Mouse (Mus musculus): Measurements from ENCODE around the gene Ankrd12.

Gene Ankrd12

GRCm38 (mm10) chr17:66076934-66077333, at the start of gene Ankrd12:
Gene Ankrd12 (minus strand): TSS chr17:66077089.
- DNase-seq (ENCODE audit: low spot score), result peak; percentile 91

GRCm38 (mm10) chr17:66125211-66125610, 48.3 kb upstream of the Ankrd12 start:
- no peak for DNase-seq (ENCODE audit: low spot score)

- DNase-seq (ENCODE audit: low spot score), result no peak
Measured at GRCm38 (mm10) chr17:66123816-66124610, 47.1 kb upstream of the Ankrd12 start.

- peak; percentile 92 for DNase-seq (ENCODE audit: low spot score)
Measured at GRCm38 (mm10) chr17:66123066-66123815, 46.4 kb upstream of the Ankrd12 start, which contains the start of gene Ddx11. Gene Ddx11 (plus strand): TSS chr17:66123520.

GRCm38 (mm10) chr17:66120701-66121100, 43.8 kb upstream of the Ankrd12 start:
- DNase-seq (ENCODE audit: low spot score), result no peak

GRCm38 (mm10) chr17:66118991-66119390, 42.1 kb upstream of the Ankrd12 start:
- no peak for DNase-seq (ENCODE audit: low spot score)

- DNase-seq (ENCODE audit: low spot score), result no peak
Measured at GRCm38 (mm10) chr17:66112166-66112565, 35.3 kb upstream of the Ankrd12 start.

- DNase-seq (ENCODE audit: low spot score), result peak; percentile 90
Measured at GRCm38 (mm10) chr17:66111402-66111959, 34.6 kb upstream of the Ankrd12 start, which contains the start of gene Washc1. Gene Washc1 (plus strand): TSS chr17:66111545.

GRCm38 (mm10) chr17:66110746-66111145, 33.9 kb upstream of the Ankrd12 start:
- DNase-seq (ENCODE audit: low spot score), result no peak

- DNase-seq (ENCODE audit: low spot score), result no peak
Measured at GRCm38 (mm10) chr17:66108198-66108597, 31.3 kb upstream of the Ankrd12 start.

- DNase-seq (ENCODE audit: low spot score), result no peak
Measured at GRCm38 (mm10) chr17:66107466-66107865, 30.6 kb upstream of the Ankrd12 start.

GRCm38 (mm10) chr17:66106601-66107267, 29.8 kb upstream of the Ankrd12 start:
- DNase-seq (ENCODE audit: low spot score), result peak; percentile 82

- DNase-seq (ENCODE audit: low spot score), result no peak
Measured at GRCm38 (mm10) chr17:66104076-66104475, 27.2 kb upstream of the Ankrd12 start.

GRCm38 (mm10) chr17:66101380-66102330, 24.8 kb upstream of the Ankrd12 start, which contains the start of gene Ndufv2:
Gene Ndufv2 (minus strand): TSS chr17:66101559.
- peak; percentile 97 for DNase-seq (ENCODE audit: low spot score)

- DNase-seq (ENCODE audit: low spot score), result peak; percentile 50
Measured at GRCm38 (mm10) chr17:66100566-66101379, 23.9 kb upstream of the Ankrd12 start.

- no peak for DNase-seq (ENCODE audit: low spot score)
Measured at GRCm38 (mm10) chr17:66092664-66093063, 15.8 kb upstream of the Ankrd12 start.

- DNase-seq (ENCODE audit: low spot score), result no peak
Measured at GRCm38 (mm10) chr17:66092065-66092464, 15.2 kb upstream of the Ankrd12 start.

GRCm38 (mm10) chr17:66091392-66091791, 14.5 kb upstream of the Ankrd12 start:
- DNase-seq (ENCODE audit: low spot score), result no peak

GRCm38 (mm10) chr17:66090251-66090650, 13.4 kb upstream of the Ankrd12 start:
- peak; percentile 45 for DNase-seq (ENCODE audit: low spot score)

- DNase-seq (ENCODE audit: low spot score), result no peak
Measured at GRCm38 (mm10) chr17:66085038-66085437, 8.1 kb upstream of the Ankrd12 start.

Measured in adipocyte (in vitro differentiated cells).